Mouse (Mus musculus) left cerebral cortex, adult 11 months (tissue): ENCODE results near the gene F2r.

ENCODE experiments used
- DNase-seq: peaks from one replicate; pipeline ENCODE4 v3.0.0; 2022; ENCODE audit warnings: low spot score

F2r gene

GRCm38 (mm10) chr13:95595411-95595810 lies 22.9 kb downstream of the F2r start:
- no peak for DNase-seq

GRCm38 (mm10) chr13:95592860-95593259 lies 25.4 kb downstream of the F2r start:
- DNase-seq, result no peak

DNA sequence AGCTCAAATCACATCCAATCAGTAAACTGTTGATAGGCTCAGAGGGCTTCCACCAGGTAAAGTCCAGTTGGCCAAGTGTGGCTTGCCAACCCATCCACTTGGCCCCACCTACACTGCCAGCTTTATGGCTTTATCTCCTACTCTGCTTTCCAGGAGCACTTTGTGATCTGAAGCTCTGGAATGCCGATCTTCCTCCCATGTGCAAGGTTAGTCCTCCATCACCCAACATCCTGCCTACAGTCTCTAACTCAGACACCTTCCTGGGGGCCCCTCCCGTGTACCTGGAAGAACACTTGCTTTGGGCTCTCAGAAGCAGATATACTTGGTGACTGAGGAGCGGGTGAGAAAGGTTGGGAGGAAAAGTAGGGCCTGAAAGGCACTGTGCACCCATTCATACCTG lies 26.7 kb downstream of the F2r start:
- DNase-seq, result no peak

- DNase-seq, result no peak
These were observed 30.7 kb downstream of the F2r start for GRCm38 (mm10) chr13:95587628-95588027.

DNA sequence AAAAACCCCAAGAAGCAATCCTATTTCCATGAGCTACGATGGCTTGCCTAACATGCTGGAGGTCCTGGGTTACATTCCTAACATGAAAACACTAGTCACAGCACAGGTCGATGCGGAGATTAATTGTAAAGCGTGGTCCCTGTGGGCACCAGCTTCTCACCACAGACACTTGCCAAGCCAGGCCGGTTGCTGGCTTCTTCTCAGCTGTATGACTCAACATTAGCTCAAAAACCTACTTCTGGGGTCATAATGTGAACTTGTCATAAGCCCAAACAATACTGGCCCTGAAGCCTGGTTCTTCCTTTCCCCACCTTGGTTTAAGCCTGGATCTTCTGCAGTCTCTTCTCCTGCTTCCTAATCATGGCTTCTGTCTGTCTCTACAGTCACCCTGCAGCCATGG lies 33.4 kb downstream of the F2r start:
- DNase-seq, result no peak

- no peak for DNase-seq
These were observed 34.8 kb downstream of the F2r start for GRCm38 (mm10) chr13:95583237-95584189.

- no peak for DNase-seq
These were observed 36.4 kb downstream of the F2r start for GRCm38 (mm10) chr13:95581850-95582249.

DNA sequence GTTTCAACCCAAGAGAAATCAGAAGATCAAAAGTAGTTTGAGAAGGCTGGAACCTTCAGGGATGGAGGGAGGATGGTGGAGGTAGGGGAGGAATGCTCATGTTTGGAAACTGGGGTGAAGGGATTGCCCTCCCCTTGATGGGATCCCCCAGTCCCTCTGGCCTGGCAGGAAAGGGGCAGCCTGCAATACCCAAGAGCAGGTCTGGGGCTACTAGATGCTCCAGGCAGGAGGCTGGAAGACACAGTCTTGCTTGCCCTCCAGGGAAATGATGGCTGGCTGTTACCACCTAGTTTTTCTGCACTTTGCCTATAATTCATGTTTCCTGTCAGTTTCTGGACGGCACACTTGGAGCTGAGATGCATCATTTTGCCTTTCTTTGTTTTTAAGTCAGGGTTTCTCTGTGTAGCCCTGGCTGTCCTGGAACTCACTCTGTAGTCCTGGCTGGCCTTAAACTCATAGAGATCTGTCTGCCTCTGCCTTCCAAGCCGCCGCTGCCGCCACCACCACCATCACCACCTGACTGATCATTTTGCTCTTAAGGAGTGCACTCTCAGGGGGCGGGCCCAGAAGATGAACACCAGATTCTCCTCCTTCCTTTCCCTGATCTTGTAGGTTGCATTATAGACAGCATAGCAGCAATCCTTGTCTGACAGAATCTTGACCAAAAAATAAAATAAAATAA lies 40.1 kb downstream of the F2r start:
- DNase-seq, result no peak

GRCm38 (mm10) chr13:95570877-95571276 lies 47.4 kb downstream of the F2r start:
- no peak for DNase-seq

DNA sequence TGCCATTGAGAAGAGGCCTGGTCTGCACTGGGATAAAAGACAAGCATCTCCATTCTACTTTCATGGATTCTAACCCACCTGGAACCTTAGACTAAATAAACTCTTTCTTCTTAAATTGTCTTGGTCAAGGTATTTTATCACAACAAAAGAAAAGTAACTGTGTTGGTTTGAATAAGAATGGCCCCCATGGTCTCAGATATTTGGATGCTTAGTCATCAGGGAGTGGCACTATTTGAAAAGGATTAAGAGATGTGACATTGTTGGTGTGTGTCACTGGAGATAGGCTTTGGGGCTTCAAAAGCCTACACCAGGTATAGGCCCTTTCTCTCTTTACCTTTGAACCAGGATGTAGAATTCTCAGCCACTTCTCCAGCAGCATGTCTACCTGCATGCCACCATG lies 49.0 kb downstream of the F2r start:
- no peak for DNase-seq

GRCm38 (mm10) chr13:95568336-95568735 lies 50.0 kb downstream of the F2r start:
- DNase-seq, result no peak

GRCm38 (mm10) chr13:95566841-95567551 lies 51.3 kb downstream of the F2r start:
- no peak for DNase-seq

DNA sequence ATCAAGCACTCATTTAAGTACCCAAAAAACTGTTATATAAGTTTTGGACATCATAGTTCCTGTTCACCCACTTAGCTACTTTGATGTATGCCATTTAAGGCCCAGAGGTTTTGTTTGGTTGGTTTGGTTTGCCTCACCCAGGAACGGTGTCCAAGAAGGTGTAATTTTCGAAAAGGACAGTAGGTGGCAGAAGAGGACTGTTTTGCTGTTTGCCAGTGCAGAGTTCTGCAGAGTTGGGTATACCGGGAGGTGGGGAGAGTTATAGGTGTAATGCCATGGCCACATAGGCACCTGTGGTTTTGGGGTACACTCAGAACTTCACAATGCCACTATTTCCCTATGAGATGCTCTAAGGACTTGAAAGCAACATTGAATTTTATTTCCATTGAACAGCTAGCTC lies 54.6 kb downstream of the F2r start:
- peak; percentile 60 for DNase-seq

DNA sequence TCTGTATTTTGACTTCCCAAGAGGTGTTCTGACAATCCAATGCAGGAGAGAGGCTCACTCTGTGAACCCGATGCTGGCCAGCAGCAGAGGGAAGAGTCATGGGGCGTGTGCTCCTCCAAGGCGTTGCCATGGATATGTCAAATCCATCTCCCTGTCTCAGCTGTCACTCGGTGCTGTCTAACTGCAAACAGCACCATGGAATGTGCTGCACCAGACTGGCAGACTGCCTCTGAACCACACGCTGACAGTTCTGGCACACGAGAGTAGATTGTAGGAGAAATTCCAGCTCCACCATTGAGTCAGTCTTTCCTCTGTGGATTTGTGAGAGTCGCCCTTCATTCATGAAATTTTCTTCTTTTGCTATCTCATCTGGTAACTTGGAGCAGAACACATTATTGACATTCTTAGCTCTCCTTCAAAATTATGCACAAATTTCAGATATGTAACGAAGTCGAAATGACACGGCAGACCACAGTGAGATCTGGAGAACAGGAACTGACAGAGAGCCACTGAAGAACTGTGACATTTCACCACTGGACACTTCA lies 55.1 kb downstream of the F2r start:
- no peak for DNase-seq

- no peak for DNase-seq
These were observed 61.0 kb downstream of the F2r start for GRCm38 (mm10) chr13:95557326-95557725.

- DNase-seq, result no peak
These were observed 64.3 kb downstream of the F2r start for GRCm38 (mm10) chr13:95553885-95554492.
